Comparison of ENCODE assay signal across 8 mouse cellular contexts in the genomic region with DNA sequence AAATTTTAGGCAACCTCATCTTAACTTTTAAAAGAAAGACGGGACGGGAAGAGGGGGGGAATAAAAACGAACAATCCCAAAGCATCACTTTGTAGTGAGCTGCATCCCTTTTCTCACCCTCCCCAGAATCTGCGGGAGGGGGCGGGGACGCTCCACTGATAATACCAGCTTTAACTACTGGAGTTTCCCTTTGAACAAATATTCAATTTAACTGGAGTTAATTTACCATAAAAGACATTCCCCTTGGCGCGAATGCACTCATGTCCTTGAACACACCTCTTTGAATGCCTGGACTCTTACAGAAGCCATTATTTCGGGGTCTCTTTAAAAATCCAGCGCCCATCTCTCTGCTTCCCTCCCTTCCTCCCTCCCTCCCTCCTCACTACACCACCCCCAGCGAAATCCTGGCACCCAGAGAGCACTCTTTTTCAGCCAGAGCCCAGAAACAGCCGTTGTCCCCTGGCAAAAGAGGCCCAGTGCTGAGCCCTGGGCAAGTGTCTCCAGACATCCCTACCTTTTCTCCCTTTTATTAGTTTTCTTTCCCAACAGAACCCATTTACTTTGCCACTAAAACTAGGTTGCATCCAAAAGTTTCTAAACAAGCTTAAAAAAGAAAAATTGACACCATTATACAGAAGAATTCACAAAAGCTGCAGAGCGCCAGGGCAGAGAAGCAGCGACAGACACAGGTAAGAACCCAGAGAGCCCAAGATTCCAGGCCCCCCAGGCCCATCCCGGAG.
DNase-seq lines count a peak whose midpoint lies in the region; ATAC-seq lines count a peak whose summit lies in the region.

No protein-coding gene starts in this region.

- peak overlapping the region; percentile 100 for H3K27ac ChIP-seq in heart, embryonic 16.5 days (ENCODE audit: low read length)
- peak overlapping the region; percentile 100 for H3K27ac ChIP-seq in limb, embryonic 12.5 days
- H3K27ac ChIP-seq in neural tube, embryonic 13.5 days (replicated peaks): peak overlapping the region; percentile 99

- WGBS in heart, embryonic 16.5 days: 5% methylated on average over 15 of the region's 15 CpGs
- WGBS in limb, embryonic 12.5 days: 6% methylated on average over 15 of the region's 15 CpGs
- 7% methylated on average over 15 of the region's 15 CpGs for WGBS in neural tube, embryonic 13.5 days

- no peaks in the 10 kb centered on the region for H3K27me3 ChIP-seq in heart, embryonic 16.5 days (ENCODE audit: control insufficient read depth, insufficient read depth, low read length)
- no peaks in the 10 kb centered on the region for H3K27me3 ChIP-seq in limb, embryonic 12.5 days
- H3K27me3 ChIP-seq in neural tube, embryonic 13.5 days: peaks cover 2% of the 10 kb centered on the region; the same call in 1 of the 2 replicates

- H3K9ac ChIP-seq in heart, embryonic 16.5 days (ENCODE audit: low read length): peak overlapping the region; percentile 100
- peak overlapping the region; percentile 100 for H3K9ac ChIP-seq in limb, embryonic 12.5 days (replicated peaks)
- peak overlapping the region; percentile 99 for H3K9ac ChIP-seq in neural tube, embryonic 13.5 days

- peaks cover 20% of the 10 kb centered on the region for H3K4me1 ChIP-seq in heart, embryonic 16.5 days (ENCODE audit: control insufficient read depth, insufficient read depth, low read length)
- peaks cover 48% of the 10 kb centered on the region for H3K4me1 ChIP-seq in limb, embryonic 12.5 days (replicated peaks)
- peaks cover 57% of the 10 kb centered on the region for H3K4me1 ChIP-seq in neural tube, embryonic 13.5 days (replicated peaks)

- no peak for ATAC-seq in heart, embryonic 16.5 days (replicated peaks; ENCODE audit: extremely low read depth, insufficient read depth, low FRiP score)
- ATAC-seq in limb, embryonic 12.5 days (ENCODE audit: insufficient number of reproducible peaks, insufficient read depth, low FRiP score, low TSS enrichment, low read depth): no peak
- ATAC-seq in neural tube, embryonic 13.5 days (ENCODE audit: low read depth): peak; percentile 15; the same call in 1 of the 2 replicates

- H3K9me3 ChIP-seq in heart, embryonic 16.5 days (replicated peaks; ENCODE audit: control insufficient read depth, low read length): no peaks in the 10 kb centered on the region
- no peaks in the 10 kb centered on the region for H3K9me3 ChIP-seq in limb, embryonic 12.5 days
- H3K9me3 ChIP-seq in neural tube, embryonic 13.5 days: no peaks in the 10 kb centered on the region

- no peaks in the 10 kb centered on the region for H3K36me3 ChIP-seq in heart, embryonic 16.5 days (ENCODE audit: control insufficient read depth, insufficient read depth)
- H3K36me3 ChIP-seq in limb, embryonic 12.5 days: no peaks in the 10 kb centered on the region
- H3K36me3 ChIP-seq in neural tube, embryonic 13.5 days: no peaks in the 10 kb centered on the region

- peak overlapping the region; percentile 99 for H3K4me3 ChIP-seq in heart, embryonic 16.5 days (ENCODE audit: low read length)
- H3K4me3 ChIP-seq in limb, embryonic 12.5 days (replicated peaks): peak overlapping the region; percentile 99
- peak overlapping the region; percentile 91 for H3K4me3 ChIP-seq in neural tube, embryonic 13.5 days

- peak; percentile 78 for DNase-seq in left cerebral cortex, postnatal 4 days
- no peak for DNase-seq in left cerebral cortex, postnatal 36 days (ENCODE audit: low spot score in 2 of 2)
- peak; percentile 48 for DNase-seq in embryo, embryonic 11 days
- DNase-seq in frontal cortex, postnatal 36 days (ENCODE audit: low spot score in 2 of 2): no peak
- no peak for DNase-seq in right cerebral cortex, postnatal 36 days (ENCODE audit: low spot score in 2 of 2)

- peak overlapping the region; percentile 96 for H3K4me2 ChIP-seq in heart, embryonic 16.5 days (ENCODE audit: low read depth, low read length)
- peak overlapping the region; percentile 83 for H3K4me2 ChIP-seq in limb, embryonic 12.5 days
- H3K4me2 ChIP-seq in neural tube, embryonic 13.5 days: peak overlapping the region; percentile 77

- intact Hi-C loops in left cerebral cortex, postnatal 4 days (cut with DNase I): loop anchor here (10.0 kb wide), 2 partner anchors 107 to 203 kb away; no protein-coding TSS in a partner anchor
- intact Hi-C loops in left cerebral cortex, postnatal 36 days (cut with DNase I): loop anchor here (1.0 to 10.0 kb wide), 4 partner anchors 31 to 943 kb away; no protein-coding TSS in a partner anchor

Comparison
In these comparisons a context has a peak if more than half of its experiments do, and no peak if none do; other contexts are left out.
1. DNase-seq: peak in left cerebral cortex, postnatal 4 days (single experiment) and embryo, embryonic 11 days (single experiment); none in left cerebral cortex, postnatal 36 days (0 of 2), frontal cortex, postnatal 36 days (0 of 2) and right cerebral cortex, postnatal 36 days (0 of 2).
2. Peak in every context shown above with its lines, with median percentiles within 50 percentile points of each other: H3K27ac ChIP-seq, H3K4me2 ChIP-seq, H3K4me3 ChIP-seq and H3K9ac ChIP-seq.